Mouse (Mus musculus) heart, adult 2 months (tissue): ENCODE measurements around the gene Olfr826. TPM values are rescaled to one million over a fixed set of nuclear protein-coding genes. Genes with fewer than 3 reads are reported as not detected.
"Not testable (repeated sequence)": the region's sequence is repeated elsewhere in the genome, so short reads cannot be mapped to it uniquely, and the experiment has no call there.

ENCODE experiments used
- DNase-seq, 2 experiments: peaks; one replicate each; pipeline ENCODE4 v3.0.0; 2021
- H3K27ac ChIP-seq: fragments of 200-600 bp; 2 replicates; pipeline ENCODE4 v1.8.1; 2022
- H3K27me3 ChIP-seq: fragments of 200-500 bp; 2 replicates; pipeline ENCODE4 v1.6.1; 2012; ENCODE audit warnings: mild to moderate bottlenecking, low read length, inconsistent platforms, mixed read lengths; ENCODE audit not compliant: control insufficient read depth, insufficient read depth
- H3K36me3 ChIP-seq: fragments of 200-500 bp; 2 replicates; pipeline ENCODE4 v1.6.1; 2012; ENCODE audit warnings: low read length, inconsistent platforms; ENCODE audit not compliant: control insufficient read depth, insufficient read depth
- H3K4me1 ChIP-seq: fragments of 200-500 bp; 2 replicates; pipeline ENCODE4 v1.6.1; 2011; ENCODE audit warnings: low read length; ENCODE audit not compliant: control insufficient read depth, insufficient read depth
- H3K4me3 ChIP-seq: fragments of 200-600 bp; 2 replicates; pipeline ENCODE4 v1.8.1; 2022
- H3K79me2 ChIP-seq: fragments of 200-500 bp; replicated peaks from 2 replicates; pipeline ENCODE4 v1.6.1; 2012; ENCODE audit warnings: mild to moderate bottlenecking, inconsistent platforms, low read length, moderate library complexity, mixed read lengths; ENCODE audit not compliant: control insufficient read depth, insufficient read depth
- H3K9ac ChIP-seq: fragments of 200-500 bp; 2 replicates; pipeline ENCODE4 v1.6.1; 2012; ENCODE audit warnings: low read depth, mild to moderate bottlenecking, control low read depth, inconsistent platforms, low read length, mixed read lengths
- CTCF ChIP-seq: fragments of 200-600 bp; IDR thresholded peaks from 2 replicates; pipeline ENCODE4 v1.8.1; 2022; ENCODE audit warnings: antibody characterized with exemption, mild to moderate bottlenecking, moderate library complexity
- EP300 ChIP-seq: fragments of 200-500 bp; IDR thresholded peaks from 2 replicates; pipeline ENCODE4 v1.6.1; 2011; ENCODE audit warnings: low read depth, low read length, control low read depth; ENCODE audit not compliant: insufficient read depth
- POLR2A ChIP-seq: fragments of 200-500 bp; IDR thresholded peaks from 2 replicates; pipeline ENCODE4 v1.6.1; 2011; ENCODE audit warnings: mild to moderate bottlenecking, low read depth, low read length, control low read depth; ENCODE audit not compliant: insufficient read depth
- WGBS: fragments of 180-500 bp; shearing (Covaris S2); methylation state at CpG from one replicate; pipeline ENCODE4 v1.1.7; 2018; 5-methylcytosine and 5-hydroxymethylcytosine counted together
- intact Hi-C: fragments of 180-260 bp; cut with DNase I; formaldehyde crosslinking; loops from one replicate; pipeline ENCODE4 v1.15.1; 2025
- polyA plus RNA-seq: library from polyadenylated mRNA; depleted of rRNA; stranded (reverse); fragments of >200 nt; gene quantifications from 2 replicates; pipeline ENCODE4 v1.2.3, GENCODE M21; 2012; rRNA removed
- total RNA-seq, 2 experiments: library from RNA; stranded (reverse); gene quantifications; 2 replicates each; pipeline ENCODE4 v1.2.3; 2021

The Olfr826 gene
- total and polyA plus RNA-seq, 3 experiments: not detected

- no peaks in the 10 kb centered on the region for H3K79me2 ChIP-seq
- TF ChIP-seq POLR2A: no peak
- no peak for TF ChIP-seq EP300
- no peak for TF ChIP-seq CTCF
- no peak within 1 kb of the TSS for H3K27ac ChIP-seq
- no peaks in the 10 kb centered on the region for H3K27me3 ChIP-seq
- no peak within 1 kb of the TSS for H3K4me3 ChIP-seq
- intact Hi-C loops: no loop called here
- no peaks in the 10 kb centered on the region for H3K4me1 ChIP-seq
- DNase-seq: no peak
- H3K9ac ChIP-seq: no peak within 1 kb of the TSS
- H3K36me3 ChIP-seq: no peaks in the 10 kb centered on the region
Observed at GRCm38 (mm10) chr10:130166666-130167065, 17.3 kb downstream of the Olfr826 start, which contains the start of gene Olfr825. Gene Olfr825, minus strand, starts transcription at chr10:130166766.

- TF ChIP-seq POLR2A: no peak
- no peak for TF ChIP-seq CTCF
- no peak for TF ChIP-seq EP300
- Histone ChIP-seq H3K27me3 (no peaks in the 10 kb centered on the region), H3K27ac (no peak overlapping the region), H3K9ac (no peak overlapping the region), H3K4me3 (no peak overlapping the region), H3K36me3 (no peaks in the 10 kb centered on the region), H3K79me2 (no peaks in the 10 kb centered on the region), H3K4me1 (no peaks in the 10 kb centered on the region)
- DNase-seq: no peak
- intact Hi-C loops: no loop called here
Observed at GRCm38 (mm10) chr10:130165196-130165595, 18.8 kb downstream of the Olfr826 start.

GRCm38 (mm10) chr10:130144121-130144520 is 39.9 kb downstream of the Olfr826 start:
- TF ChIP-seq CTCF: no peak
- TF ChIP-seq EP300: no peak
- no peak for TF ChIP-seq POLR2A

GRCm38 (mm10) chr10:130142481-130142880 is 41.5 kb downstream of the Olfr826 start:
- H3K4me3 ChIP-seq, DNase-seq, H3K79me2 ChIP-seq, H3K9ac ChIP-seq, H3K27ac ChIP-seq, H3K4me1 ChIP-seq, H3K36me3 ChIP-seq, H3K27me3 ChIP-seq, intact Hi-C loops: not testable (repeated sequence)
- 60% methylated on average over 5 of the region's 5 CpGs for WGBS

More at GRCm38 (mm10) chr10:130144121-130144520, 39.9 kb downstream of the Olfr826 start:
- no peak for DNase-seq
- intact Hi-C loops: no loop called here
- H3K9ac ChIP-seq: no peak overlapping the region
- WGBS: 59% methylated on average over 5 of the region's 5 CpGs
- H3K4me3 ChIP-seq: no peak overlapping the region
- H3K27ac ChIP-seq: no peak overlapping the region
- H3K27me3 ChIP-seq: no peaks in the 10 kb centered on the region
- H3K79me2 ChIP-seq: no peaks in the 10 kb centered on the region
- H3K36me3 ChIP-seq: no peaks in the 10 kb centered on the region
- no peaks in the 10 kb centered on the region for H3K4me1 ChIP-seq

DNA sequence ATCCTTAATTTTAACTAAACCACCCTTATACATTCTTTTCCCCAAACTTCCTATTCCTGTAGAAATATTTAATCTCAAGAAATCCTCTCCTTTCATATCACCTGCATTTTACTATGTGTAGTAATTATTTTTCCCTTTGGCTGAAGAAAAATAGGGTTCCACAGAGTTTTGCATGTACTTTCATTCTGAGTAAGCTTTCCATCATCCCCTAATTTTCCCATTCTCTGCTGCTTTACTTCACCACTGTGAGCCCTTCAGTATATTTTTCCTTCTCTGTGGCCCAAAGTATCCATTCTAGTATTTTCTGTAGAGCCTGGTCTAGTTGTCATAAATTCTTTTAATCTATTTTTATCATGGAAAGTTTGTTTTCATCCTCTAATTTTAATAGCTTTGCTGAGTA is 49.2 kb downstream of the Olfr826 start:
- no peak overlapping the region for H3K4me3 ChIP-seq
- TF ChIP-seq CTCF (no peak), EP300 (no peak), POLR2A (no peak)
- no peak for DNase-seq
- H3K79me2 ChIP-seq: no peaks in the 10 kb centered on the region
- no peak overlapping the region for H3K9ac ChIP-seq
- H3K27ac ChIP-seq: no peak overlapping the region
- H3K27me3 ChIP-seq: no peaks in the 10 kb centered on the region
- H3K4me1 ChIP-seq: no peaks in the 10 kb centered on the region
- H3K36me3 ChIP-seq: no peaks in the 10 kb centered on the region
- intact Hi-C loops: no loop called here

- H3K79me2 ChIP-seq, H3K4me1 ChIP-seq, H3K4me3 ChIP-seq, H3K27ac ChIP-seq, DNase-seq, H3K36me3 ChIP-seq, H3K9ac ChIP-seq, intact Hi-C loops, H3K27me3 ChIP-seq: not testable (repeated sequence)
Observed at GRCm38 (mm10) chr10:130129900-130130299, 54.1 kb downstream of the Olfr826 start, which contains the start of gene Olfr824. Gene Olfr824, minus strand, starts transcription at chr10:130130000.

Other genes starting within 250 kb of the Olfr826 start
- gene Olfr818, start 235.1 kb downstream of the Olfr826 start, total RNA-seq: not detected
- gene Olfr818, start 235.1 kb downstream of the Olfr826 start, polyA plus RNA-seq: not detected in 2 replicates
- not detected for gene Olfr819, start 216.9 kb downstream of the Olfr826 start, total RNA-seq
- not detected in 2 replicates for gene Olfr819, start 216.9 kb downstream of the Olfr826 start, polyA plus RNA-seq
- not detected for gene Olfr247, start 208.0 kb downstream of the Olfr826 start, total RNA-seq
- not detected in 2 replicates for gene Olfr247, start 208.0 kb downstream of the Olfr826 start, polyA plus RNA-seq
- gene Gm10310, start 199.1 kb downstream of the Olfr826 start, total RNA-seq: not detected
- not detected in 2 replicates for gene Gm10310, start 199.1 kb downstream of the Olfr826 start, polyA plus RNA-seq
- not detected for gene Olfr820, start 171.6 kb downstream of the Olfr826 start, total RNA-seq
- not detected in 2 replicates for gene Olfr820, start 171.6 kb downstream of the Olfr826 start, polyA plus RNA-seq
- not detected for gene Olfr821, start 153.8 kb downstream of the Olfr826 start, total RNA-seq
- gene Olfr821, start 153.8 kb downstream of the Olfr826 start, polyA plus RNA-seq: not detected in 2 replicates
- gene Olfr822, start 113.0 kb downstream of the Olfr826 start, total RNA-seq: not detected
- gene Olfr822, start 113.0 kb downstream of the Olfr826 start, polyA plus RNA-seq: not detected in 2 replicates
- gene Olfr823, start 68.8 kb downstream of the Olfr826 start, total RNA-seq: not detected
- not detected in 2 replicates for gene Olfr823, start 68.8 kb downstream of the Olfr826 start, polyA plus RNA-seq
- gene Olfr824, start 54.2 kb downstream of the Olfr826 start, total RNA-seq: not detected
- gene Olfr824, start 54.2 kb downstream of the Olfr826 start, polyA plus RNA-seq: not detected in 2 replicates
- gene Olfr825, start 17.4 kb downstream of the Olfr826 start, total RNA-seq: not detected
- gene Olfr825, start 17.4 kb downstream of the Olfr826 start, polyA plus RNA-seq: not detected in 2 replicates
- not detected for gene Olfr827, start 30.2 kb upstream of the Olfr826 start, total RNA-seq
- gene Olfr827, start 30.2 kb upstream of the Olfr826 start, polyA plus RNA-seq: not detected in 2 replicates
- not detected for gene Neurod4, start 96.1 kb upstream of the Olfr826 start, total RNA-seq
- not detected in 2 replicates for gene Neurod4, start 96.1 kb upstream of the Olfr826 start, polyA plus RNA-seq
- under 1 TPM; 0.47 to 0.70 TPM for gene Tespa1, start 138.7 kb upstream of the Olfr826 start, total RNA-seq
- gene Tespa1, start 138.7 kb upstream of the Olfr826 start, polyA plus RNA-seq: 0.12 and 0.18 TPM in 2 replicates
- gene Vmn2r84, start 210.1 kb upstream of the Olfr826 start, total RNA-seq: not detected
- not detected in 2 replicates for gene Vmn2r84, start 210.1 kb upstream of the Olfr826 start, polyA plus RNA-seq
- gene Vmn2r85, start 245.5 kb upstream of the Olfr826 start, total RNA-seq: not detected
- gene Vmn2r85, start 245.5 kb upstream of the Olfr826 start, polyA plus RNA-seq: not detected in 2 replicates